Mouse (Mus musculus) heart, embryonic 10.5 days (tissue): Measurements from ENCODE around the gene Abcc4. TPM values are rescaled to one million over a fixed set of nuclear protein-coding genes. Genes with fewer than 3 reads are reported as not detected.

ENCODE experiments used
- DNase-seq: peaks from one replicate; pipeline ENCODE4 v3.0.0-alpha.2; 2017; ENCODE audit warnings: low spot score
- H3K27ac ChIP-seq: fragments of 300-500 bp; sonication (generic); 2 replicates; pipeline ENCODE4 v1.5.1; 2016; ENCODE audit warnings: mild to moderate bottlenecking
- H3K27me3 ChIP-seq: fragments of 300-500 bp; sonication (generic); 2 replicates; pipeline ENCODE4 v1.6.1; 2016; ENCODE audit warnings: mild to moderate bottlenecking; ENCODE audit not compliant: poor library complexity, insufficient read depth, severe bottlenecking
- H3K36me3 ChIP-seq: fragments of 300-500 bp; sonication (generic); 2 replicates; pipeline ENCODE4 v1.6.1; 2016; ENCODE audit warnings: mild to moderate bottlenecking, moderate library complexity
- H3K4me1 ChIP-seq: fragments of 300-500 bp; sonication (generic); 2 replicates; pipeline ENCODE4 v1.6.1; 2016; ENCODE audit warnings: mild to moderate bottlenecking
- H3K4me3 ChIP-seq: fragments of 300-500 bp; sonication (generic); 2 replicates; pipeline ENCODE4 v1.5.1; 2016; ENCODE audit warnings: mild to moderate bottlenecking, moderate library complexity
- H3K9me3 ChIP-seq: fragments of 300-500 bp; sonication (generic); 2 replicates; pipeline ENCODE4 v1.6.1; 2016; ENCODE audit warnings: mild to moderate bottlenecking, moderate library complexity
- WGBS: fragments of 180-500 bp; shearing (Covaris S2); methylation state at CpG from one replicate; pipeline ENCODE4 v1.1.7; 2016; 5-methylcytosine and 5-hydroxymethylcytosine counted together
- polyA plus RNA-seq: library from polyadenylated mRNA; unstranded; fragments of >200 nt; fragmentation: Nextera tagmentation; extraction: Ambion mirVana; gene quantifications from 2 replicates; pipeline ENCODE4 v1.2.1, GENCODE M21; 2016

Gene Abcc4
- 1.9 TPM in 2 replicates for polyA plus RNA-seq

DNA sequence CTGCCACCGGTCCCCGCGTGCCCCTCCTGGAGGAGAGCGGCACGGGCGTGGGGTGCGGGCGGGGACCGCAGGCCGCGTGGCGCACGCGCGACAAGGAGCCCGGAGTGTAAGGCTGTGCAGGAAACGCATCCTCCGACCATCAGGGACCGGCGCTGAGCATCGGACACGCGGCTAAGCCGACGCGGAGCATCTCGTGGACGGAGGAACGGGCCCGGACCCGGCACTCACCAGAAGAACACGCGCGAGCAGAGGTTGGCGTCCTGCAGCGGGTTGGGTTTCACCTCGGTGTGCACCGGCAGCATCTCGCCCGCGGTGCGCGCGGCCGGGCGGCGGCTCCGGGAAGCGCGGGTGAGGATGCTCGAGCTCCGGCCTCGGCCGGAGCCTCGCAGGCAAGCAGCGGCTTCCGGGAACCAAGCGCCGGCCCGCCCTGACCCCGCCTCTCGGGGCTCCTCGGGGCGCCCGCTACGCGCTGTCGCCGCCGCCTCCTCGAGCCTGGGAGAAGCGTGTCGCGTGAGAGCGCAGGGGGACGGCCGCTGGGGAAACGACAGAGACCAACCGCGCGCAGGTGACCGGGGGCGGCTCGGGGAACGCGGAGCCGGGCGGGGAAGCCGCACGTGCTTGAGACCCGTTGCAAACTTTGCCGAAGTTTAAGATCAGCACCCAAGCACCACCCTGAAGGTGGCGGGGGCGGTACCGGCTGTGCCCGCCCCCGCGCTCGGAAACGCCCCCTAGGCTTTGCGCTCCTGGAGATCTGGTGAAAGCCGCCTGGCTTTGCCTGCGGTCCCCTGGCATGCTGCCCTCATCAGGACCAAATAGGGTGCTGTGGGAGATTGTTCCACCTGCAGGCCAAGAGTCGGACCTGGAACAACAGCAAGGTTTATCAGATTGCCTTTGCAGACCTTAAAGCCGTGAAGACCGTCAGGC lies at the start of gene Abcc4:
TSS of gene Abcc4 (minus strand) at position 412 of the 924 bp plus-strand sequence.
- Histone ChIP-seq H3K9me3 (no peaks in the 10 kb centered on the region), H3K27ac (peak within 1 kb of the TSS; percentile 78), H3K4me3 (peak within 1 kb of the TSS; percentile 71), H3K27me3 (peaks cover 49% of the 10 kb centered on the region), H3K4me1 (peaks cover 23% of the 10 kb centered on the region), H3K36me3 (no peaks in the 10 kb centered on the region)
- peak; percentile 84 for DNase-seq
- under 1% methylated on average over 106 of the region's 106 CpGs for WGBS

DNA sequence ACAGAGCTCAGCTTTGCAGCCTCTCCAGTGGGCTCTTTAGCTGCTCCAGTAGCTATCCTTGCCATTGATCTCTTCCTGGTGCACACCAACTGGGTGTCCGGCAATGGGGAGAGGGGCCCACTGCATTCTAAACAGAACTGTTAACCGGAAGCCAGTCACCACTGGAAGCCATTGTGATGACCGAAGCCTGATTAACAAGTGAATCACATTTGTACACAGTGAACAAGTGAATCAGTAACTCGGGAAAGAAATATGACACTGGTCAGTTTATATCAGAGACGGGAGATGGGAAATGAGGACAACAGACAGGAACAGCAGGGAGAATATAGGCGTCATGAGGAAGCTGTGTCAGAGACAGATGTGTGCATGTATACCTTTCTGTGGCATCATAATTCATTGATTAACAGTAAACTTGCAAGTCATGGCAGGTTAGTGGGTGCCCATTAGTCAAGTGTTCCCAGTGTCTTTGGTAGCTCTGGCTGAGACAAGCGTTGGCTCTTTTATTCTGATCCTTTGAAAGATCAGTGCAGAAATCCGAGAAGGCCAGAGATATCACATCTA lies 45.3 kb upstream of the Abcc4 start:
- no peaks in the 10 kb centered on the region for H3K9me3 ChIP-seq
- no peak overlapping the region for H3K27ac ChIP-seq
- WGBS: 84% methylated on average over 8 of the region's 8 CpGs
- H3K4me1 ChIP-seq: no peaks in the 10 kb centered on the region
- H3K27me3 ChIP-seq: no peaks in the 10 kb centered on the region
- no peaks in the 10 kb centered on the region for H3K36me3 ChIP-seq
- no peak overlapping the region for H3K4me3 ChIP-seq
- DNase-seq: no peak

- 74% methylated on average over 6 of the region's 6 CpGs for WGBS
Observed at GRCm38 (mm10) chr14:118750505-118751192, 44.6 kb upstream of the Abcc4 start.

GRCm38 (mm10) chr14:118749715-118750114 lies 43.7 kb upstream of the Abcc4 start:
- Histone ChIP-seq H3K4me1 (no peaks in the 10 kb centered on the region), H3K36me3 (no peaks in the 10 kb centered on the region), H3K27me3 (no peaks in the 10 kb centered on the region), H3K9me3 (no peaks in the 10 kb centered on the region), H3K27ac (no peak overlapping the region), H3K4me3 (no peak overlapping the region)
- 55% methylated on average over 4 of the region's 4 CpGs for WGBS
- no peak for DNase-seq

More at GRCm38 (mm10) chr14:118750505-118751192, 44.6 kb upstream of the Abcc4 start:
- Histone ChIP-seq H3K36me3 (no peaks in the 10 kb centered on the region), H3K9me3 (no peaks in the 10 kb centered on the region), H3K27me3 (no peaks in the 10 kb centered on the region), H3K4me3 (no peak overlapping the region), H3K4me1 (no peaks in the 10 kb centered on the region), H3K27ac (no peak overlapping the region)
- DNase-seq: no peak

DNA sequence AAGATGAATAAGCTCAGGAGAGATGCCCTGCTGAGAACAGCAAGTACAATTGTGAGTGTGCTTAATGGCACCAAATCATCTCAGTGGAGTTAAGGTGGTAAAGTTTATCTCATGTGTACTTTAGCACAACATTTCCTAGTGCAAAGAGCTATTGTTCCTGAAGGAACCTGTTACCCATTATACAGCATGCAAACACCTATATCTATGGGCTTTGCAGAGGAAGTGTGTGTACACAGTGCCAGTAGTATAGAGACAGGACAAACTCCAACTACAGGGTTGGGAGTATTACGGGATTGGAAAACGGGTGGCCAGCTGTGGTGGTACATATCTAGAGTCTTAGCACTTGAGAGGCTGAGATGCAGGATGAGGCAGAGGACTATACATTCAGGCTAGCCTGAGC lies 43.0 kb upstream of the Abcc4 start:
- H3K27ac ChIP-seq: no peak overlapping the region
- WGBS: 85% methylated on average over 2 of the region's 2 CpGs
- DNase-seq: no peak

DNA sequence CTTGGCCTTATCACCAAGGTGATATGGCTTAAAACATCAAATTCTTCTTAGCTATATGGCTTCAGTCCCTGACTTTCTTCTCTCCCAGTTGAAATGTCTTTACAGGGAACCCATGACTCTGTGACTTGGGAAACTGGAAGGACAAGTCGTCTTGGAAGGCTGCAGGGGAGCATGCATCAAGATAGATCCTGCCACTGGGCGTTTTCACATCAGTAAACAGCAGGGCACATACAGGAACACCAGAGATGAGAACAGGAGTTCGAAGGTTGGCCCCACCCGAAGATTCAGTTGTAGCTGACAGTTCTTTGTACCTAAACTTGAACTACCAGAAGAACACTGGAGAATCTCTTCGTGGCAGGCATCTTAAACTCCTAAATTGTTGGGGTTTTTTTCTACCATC lies 36.8 kb upstream of the Abcc4 start:
- WGBS: 70% methylated on average over 5 of the region's 5 CpGs
- no peak for DNase-seq
- no peak overlapping the region for H3K4me3 ChIP-seq
- no peak overlapping the region for H3K27ac ChIP-seq
- no peaks in the 10 kb centered on the region for H3K36me3 ChIP-seq
- H3K9me3 ChIP-seq: no peaks in the 10 kb centered on the region; the same call in 1 of the 2 replicates
- no peaks in the 10 kb centered on the region for H3K4me1 ChIP-seq
- H3K27me3 ChIP-seq: no peaks in the 10 kb centered on the region

More for the DNA sequence above, 43.0 kb upstream of the Abcc4 start:
- Histone ChIP-seq H3K4me3 (no peak overlapping the region), H3K27me3 (no peaks in the 10 kb centered on the region), H3K9me3 (no peaks in the 10 kb centered on the region), H3K36me3 (no peaks in the 10 kb centered on the region), H3K4me1 (no peaks in the 10 kb centered on the region)

DNA sequence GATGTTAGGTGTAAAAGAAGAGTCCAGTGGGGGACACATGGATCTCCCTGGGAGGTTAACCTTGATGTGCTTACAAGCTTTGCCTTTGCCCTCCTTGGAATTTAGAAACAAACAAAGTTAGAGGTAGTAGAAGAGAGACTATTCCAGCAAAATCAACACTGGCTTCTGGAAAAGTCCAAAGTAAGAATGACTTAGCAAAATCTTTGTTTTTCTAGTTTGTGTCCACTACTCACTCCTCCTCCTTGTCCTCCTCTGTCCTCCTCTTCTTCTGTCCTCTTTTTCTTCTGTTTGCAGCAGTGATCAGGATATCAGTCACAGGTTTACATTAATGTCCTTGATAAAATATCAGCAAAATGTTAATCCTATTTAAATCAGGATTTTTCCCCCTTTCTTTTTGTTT lies 35.8 kb upstream of the Abcc4 start:
- H3K27me3 ChIP-seq: no peaks in the 10 kb centered on the region
- H3K4me1 ChIP-seq: peaks cover 10% of the 10 kb centered on the region; the same call in 1 of the 2 replicates
- H3K36me3 ChIP-seq: no peaks in the 10 kb centered on the region
- no peaks in the 10 kb centered on the region; the same call in 1 of the 2 replicates for H3K9me3 ChIP-seq
- no peak overlapping the region for H3K4me3 ChIP-seq
- no peak for DNase-seq
- H3K27ac ChIP-seq: no peak overlapping the region

DNA sequence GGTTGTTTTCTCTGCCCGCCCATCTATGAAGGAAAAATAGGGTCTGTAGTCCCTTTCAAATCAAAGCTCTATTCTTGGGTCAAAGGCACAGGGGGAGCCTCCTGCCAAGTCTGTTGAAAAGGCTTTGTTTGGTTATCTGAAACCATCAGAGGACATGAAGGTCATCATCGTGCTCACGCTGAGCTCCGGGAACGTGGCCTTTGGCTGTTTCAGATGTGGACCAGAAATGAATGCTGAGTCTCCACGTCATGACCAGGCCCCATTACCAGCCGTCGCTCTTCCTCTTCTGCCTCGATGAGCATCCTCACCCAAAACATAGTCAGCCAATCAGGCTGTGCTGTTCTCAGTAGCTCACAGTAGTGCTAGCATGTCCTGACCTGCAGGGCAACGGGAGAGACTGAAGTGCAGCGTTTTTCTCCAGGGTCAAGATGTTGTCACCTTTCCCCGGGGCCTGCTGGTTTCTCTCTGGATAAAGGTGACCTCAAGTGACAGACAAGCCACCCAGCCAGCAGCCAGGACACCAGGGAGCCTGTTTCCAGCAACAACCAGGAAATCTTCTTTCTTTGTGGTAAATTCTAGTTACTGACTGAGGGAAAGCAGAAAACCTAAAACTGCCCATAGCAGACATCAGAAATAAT lies 31.4 kb upstream of the Abcc4 start:
- no peak for DNase-seq

GRCm38 (mm10) chr14:118735114-118735513 lies 29.1 kb upstream of the Abcc4 start:
- Histone ChIP-seq H3K27ac (no peak overlapping the region), H3K4me1 (peaks cover 15% of the 10 kb centered on the region; the same call in 1 of the 2 replicates), H3K36me3 (no peaks in the 10 kb centered on the region), H3K4me3 (no peak overlapping the region), H3K27me3 (no peaks in the 10 kb centered on the region), H3K9me3 (no peaks in the 10 kb centered on the region)
- no peak for DNase-seq
- 83% methylated on average over 2 of the region's 2 CpGs for WGBS

More for the DNA sequence above, 31.4 kb upstream of the Abcc4 start:
- WGBS: 32% methylated on average over 12 of the region's 12 CpGs
- Histone ChIP-seq H3K36me3 (no peaks in the 10 kb centered on the region), H3K4me3 (no peak overlapping the region), H3K4me1 (peaks cover 15% of the 10 kb centered on the region; the same call in 1 of the 2 replicates), H3K9me3 (no peaks in the 10 kb centered on the region; the same call in 1 of the 2 replicates), H3K27ac (no peak overlapping the region), H3K27me3 (no peaks in the 10 kb centered on the region)

- Histone ChIP-seq H3K4me1 (peaks cover 15% of the 10 kb centered on the region; the same call in 1 of the 2 replicates), H3K4me3 (no peak overlapping the region), H3K27me3 (no peaks in the 10 kb centered on the region), H3K9me3 (no peaks in the 10 kb centered on the region), H3K36me3 (no peaks in the 10 kb centered on the region), H3K27ac (no peak overlapping the region)
- WGBS: 85% methylated on average over 5 of the region's 5 CpGs
- DNase-seq: no peak
Observed at GRCm38 (mm10) chr14:118733146-118733545, 27.1 kb upstream of the Abcc4 start.

DNA sequence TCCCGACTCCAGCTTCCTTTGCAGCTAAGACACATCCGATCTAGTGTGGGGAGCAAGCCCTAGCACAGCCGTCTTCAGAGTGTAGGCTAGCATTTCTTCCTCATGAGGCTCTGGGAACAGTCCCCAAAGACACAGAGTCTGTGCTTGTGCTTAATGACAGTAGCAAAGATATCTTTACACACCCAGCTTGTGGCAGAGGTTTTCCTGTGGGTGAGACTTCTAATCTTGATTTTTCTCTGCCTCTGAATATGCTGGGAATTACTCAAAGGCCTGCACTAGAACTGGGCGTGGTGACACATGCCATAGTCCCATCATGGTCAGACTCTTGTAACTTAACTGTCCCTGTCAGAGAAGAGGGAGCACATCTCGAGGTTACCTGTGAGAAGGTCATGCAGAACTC lies 24.6 kb upstream of the Abcc4 start:
- 71% methylated on average over 5 of the region's 5 CpGs for WGBS
- no peaks in the 10 kb centered on the region for H3K9me3 ChIP-seq

GRCm38 (mm10) chr14:118725467-118725866 lies 19.4 kb upstream of the Abcc4 start:
- 68% methylated on average over 5 of the region's 5 CpGs for WGBS
- Histone ChIP-seq H3K4me1 (no peaks in the 10 kb centered on the region), H3K27ac (no peak overlapping the region), H3K36me3 (no peaks in the 10 kb centered on the region), H3K9me3 (no peaks in the 10 kb centered on the region), H3K4me3 (no peak overlapping the region), H3K27me3 (no peaks in the 10 kb centered on the region)
- DNase-seq: no peak

More for the DNA sequence above, 24.6 kb upstream of the Abcc4 start:
- no peak overlapping the region for H3K27ac ChIP-seq
- no peaks in the 10 kb centered on the region for H3K36me3 ChIP-seq
- H3K4me1 ChIP-seq: 0 out of 2 replicates have a peak, but pooled peaks cover 3% of the 10 kb centered on the region
- H3K27me3 ChIP-seq: no peaks in the 10 kb centered on the region
- H3K4me3 ChIP-seq: no peak overlapping the region
- DNase-seq: no peak
